Mouse (Mus musculus) 416B (cell line): ENCODE measurements at regions not wholly inside any gene's neighbourhood (a gene's known extent, or its start where the extent isn't known, plus 50 kb on each side); places are given as distances from the start of the nearest gene placed in this dataset.

Experiments used
- DNase-seq: peaks from one replicate; pipeline ENCODE4 v3.0.0; 2011; ENCODE audit warnings: low read depth

- no peak for DNase-seq
These were observed 897.5 kb upstream of the Slc10a2 start for GRCm38 (mm10) chr8:6002612-6003011.

GRCm38 (mm10) chr8:5994846-5995245, 889.7 kb upstream of the Slc10a2 start:
- peak; percentile 36 for DNase-seq

- DNase-seq: no peak
These were observed 860.4 kb upstream of the Slc10a2 start for GRCm38 (mm10) chr8:5965403-5966015.

- no peak for DNase-seq
These were observed 859.1 kb upstream of the Slc10a2 start for GRCm38 (mm10) chr8:5964299-5964698.

GRCm38 (mm10) chr8:5938057-5938456, 832.9 kb upstream of the Slc10a2 start:
- no peak for DNase-seq

GRCm38 (mm10) chr8:5918136-5918535, 813.0 kb upstream of the Slc10a2 start:
- DNase-seq: no peak
